Mouse (Mus musculus) cortical plate, adult 2 months (tissue): ENCODE measurements around the gene Hspa12a.

Source experiments
- CTCF ChIP-seq: fragments of 200-500 bp; IDR thresholded peaks from 2 replicates; pipeline ENCODE4 v1.5.1; 2011; ENCODE audit warnings: mild to moderate bottlenecking, control low read depth, low read length; ENCODE audit not compliant: insufficient read depth; ENCODE audit errors: extremely low read depth
- POLR2A ChIP-seq: fragments of 200-500 bp; IDR thresholded peaks from 2 replicates; pipeline ENCODE4 v1.6.1; 2011; ENCODE audit warnings: mild to moderate bottlenecking, low read length, control low read depth; ENCODE audit not compliant: insufficient read depth; ENCODE audit errors: extremely low read depth

GRCm38 (mm10) chr19:58975216-58975863 is 31.9 kb upstream of the Hspa12a start:
- no peak for TF ChIP-seq CTCF
- no peak for TF ChIP-seq POLR2A
